Mouse (Mus musculus): ENCODE data around the gene Gucy2c. TPM values are rescaled to one million over a fixed set of nuclear protein-coding genes. Genes with fewer than 3 reads are reported as not detected.

Gucy2c gene
- polyA plus RNA-seq, 1 experiment from 2014 or later = 0.40 TPM

DNA sequence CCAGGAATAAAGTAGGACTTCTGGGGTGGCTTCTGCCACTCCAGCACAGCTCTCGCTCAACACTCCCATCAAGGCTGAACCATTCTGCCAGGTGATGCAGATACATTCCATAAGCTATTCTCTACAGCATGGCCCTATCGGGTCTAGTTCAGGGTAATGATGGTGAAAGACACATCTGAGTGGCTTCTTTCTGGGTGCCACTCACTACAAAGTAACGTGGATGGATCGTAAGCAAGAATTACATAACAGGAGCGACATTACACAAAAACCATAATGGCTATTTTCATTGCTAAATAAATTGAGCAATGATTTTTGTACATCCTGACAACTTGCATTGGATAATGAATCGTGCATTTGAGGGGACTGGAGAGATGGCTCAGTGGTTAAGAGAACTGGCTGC, 106.6 kb downstream of the Gucy2c start:
- no peak for ATAC-seq (ENCODE audit: insufficient read depth, low FRiP score, low TSS enrichment)
- no peaks in the 10 kb centered on the region for H3K36me3 ChIP-seq (ENCODE audit: control insufficient read depth, insufficient read depth, low read length)
- 91% methylated on average over 6 of the region's 6 CpGs for WGBS

DNA sequence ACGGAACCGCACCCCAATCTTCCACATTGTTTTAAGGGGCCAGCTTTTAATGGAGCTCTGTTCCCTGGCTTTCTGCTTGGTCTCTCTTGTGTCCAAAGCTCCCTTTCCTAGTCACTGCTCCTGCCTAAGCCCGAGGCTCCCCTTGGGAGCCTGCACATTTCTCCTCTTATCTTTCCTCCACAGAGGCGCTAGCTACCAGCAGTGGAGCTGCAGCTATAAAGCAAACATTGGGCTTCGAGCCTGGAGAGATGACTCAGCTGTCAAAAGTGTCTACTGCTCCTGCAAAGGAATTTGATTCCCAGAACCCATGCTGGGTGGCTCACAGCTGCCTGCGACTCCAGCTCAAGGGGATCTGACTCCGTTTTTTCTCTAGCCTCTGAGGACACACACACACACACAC, 109.1 kb downstream of the Gucy2c start:
- Histone ChIP-seq H3K4me3 (ENCODE audit: low read depth, low read length) (no peak overlapping the region), H3K4me2 (ENCODE audit: low read depth) (no peak overlapping the region), H3K36me3 (ENCODE audit: control insufficient read depth, insufficient read depth, low read length) (no peaks in the 10 kb centered on the region), H3K4me1 (ENCODE audit: control insufficient read depth, insufficient read depth, low read length) (no peaks in the 10 kb centered on the region), H3K27ac (ENCODE audit: low read depth, low read length) (no peak overlapping the region), H3K27me3 (ENCODE audit: control insufficient read depth, insufficient read depth, low read length) (no peaks in the 10 kb centered on the region), H3K9ac (ENCODE audit: low read length) (no peak overlapping the region), H3K9me3 (ENCODE audit: control insufficient read depth, low read length) (no peaks in the 10 kb centered on the region)
- DNase-seq (ENCODE audit: low spot score) (no peak), ATAC-seq (ENCODE audit: insufficient read depth, low FRiP score, low TSS enrichment) (no peak)
- 73% methylated on average over 7 of the region's 7 CpGs for WGBS

More for the DNA sequence above, 106.6 kb downstream of the Gucy2c start:
- no peak for DNase-seq (ENCODE audit: low spot score)
- Histone ChIP-seq H3K4me3 (ENCODE audit: low read depth, low read length) (no peak overlapping the region), H3K4me2 (ENCODE audit: low read depth) (no peak overlapping the region), H3K27me3 (ENCODE audit: control insufficient read depth, insufficient read depth, low read length) (no peaks in the 10 kb centered on the region), H3K9me3 (ENCODE audit: control insufficient read depth, low read length) (no peaks in the 10 kb centered on the region), H3K27ac (ENCODE audit: low read depth, low read length) (no peak overlapping the region), H3K9ac (ENCODE audit: low read length) (no peak overlapping the region), H3K4me1 (ENCODE audit: control insufficient read depth, insufficient read depth, low read length) (no peaks in the 10 kb centered on the region)

DNA sequence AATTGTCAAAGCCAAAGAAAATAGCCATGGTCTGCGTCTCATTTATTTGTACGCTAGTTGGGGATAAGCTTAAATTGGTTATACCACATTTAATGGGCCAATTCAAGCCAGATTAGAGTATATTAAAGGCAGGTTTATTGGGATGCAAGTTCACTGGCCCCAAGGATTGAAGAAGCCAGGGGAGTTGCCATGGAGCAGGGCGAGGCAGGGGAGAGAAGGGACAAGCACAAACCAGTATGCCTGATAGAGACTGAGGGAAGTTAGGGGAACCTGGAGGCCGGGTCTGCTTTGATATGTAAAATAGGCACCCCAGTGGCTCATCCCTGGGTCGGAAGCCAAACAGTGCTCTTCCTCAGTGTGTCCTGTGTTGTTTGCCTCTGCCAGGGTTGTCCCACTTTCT, 112.3 kb downstream of the Gucy2c start:
- no peaks in the 10 kb centered on the region for H3K9me3 ChIP-seq (ENCODE audit: control insufficient read depth, low read length)
- H3K4me3 ChIP-seq (ENCODE audit: low read depth, low read length) = no peak overlapping the region
- WGBS = 53% methylated on average over 5 of the region's 5 CpGs
- ATAC-seq (ENCODE audit: insufficient read depth, low FRiP score, low TSS enrichment) (no peak), DNase-seq (ENCODE audit: low spot score) (no peak)
- H3K36me3 ChIP-seq (ENCODE audit: control insufficient read depth, insufficient read depth, low read length) = no peaks in the 10 kb centered on the region
- no peak overlapping the region for H3K4me2 ChIP-seq (ENCODE audit: low read depth)
- no peaks in the 10 kb centered on the region for H3K27me3 ChIP-seq (ENCODE audit: control insufficient read depth, insufficient read depth, low read length)
- no peaks in the 10 kb centered on the region for H3K4me1 ChIP-seq (ENCODE audit: control insufficient read depth, insufficient read depth, low read length)
- H3K9ac ChIP-seq (ENCODE audit: low read length) = no peak overlapping the region
- no peak overlapping the region for H3K27ac ChIP-seq (ENCODE audit: low read depth, low read length)

DNA sequence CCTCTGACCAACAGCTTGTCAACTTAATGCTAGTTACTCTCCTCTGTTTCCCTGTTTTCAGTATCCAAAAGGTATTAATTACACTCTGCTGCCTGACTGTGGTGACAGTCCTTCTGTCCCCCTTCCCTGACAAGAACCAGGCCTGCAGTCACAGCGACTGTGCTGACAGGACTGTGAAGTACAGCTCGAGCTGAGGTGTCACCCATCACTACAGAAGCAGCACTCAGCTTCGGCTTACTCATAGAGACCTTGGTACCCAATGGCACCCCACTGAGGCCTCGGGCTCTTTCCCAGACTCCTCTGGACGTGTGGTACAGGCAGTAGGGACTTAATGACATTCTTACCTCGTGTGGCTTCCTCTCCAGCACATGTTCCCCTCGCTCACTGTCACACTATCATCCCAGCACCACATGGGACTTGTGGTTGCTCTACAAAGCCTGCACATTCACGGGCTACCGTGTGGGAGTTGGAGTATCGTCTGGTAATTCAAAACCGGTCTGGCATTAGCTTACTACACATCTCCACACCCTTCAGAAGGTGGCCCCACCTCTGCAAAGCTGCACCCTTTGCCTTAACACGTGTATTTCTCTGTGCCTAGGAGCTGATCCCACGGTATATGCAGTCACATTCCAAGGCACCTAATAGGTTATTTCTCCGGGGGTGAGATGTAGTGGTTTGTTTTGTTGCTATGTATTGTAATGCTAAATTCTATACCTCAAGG, 113.1 kb downstream of the Gucy2c start:
- Histone ChIP-seq H3K4me1 (ENCODE audit: control insufficient read depth, insufficient read depth, low read length) (no peaks in the 10 kb centered on the region), H3K36me3 (ENCODE audit: control insufficient read depth, insufficient read depth, low read length) (no peaks in the 10 kb centered on the region), H3K27me3 (ENCODE audit: control insufficient read depth, insufficient read depth, low read length) (no peaks in the 10 kb centered on the region), H3K4me2 (ENCODE audit: low read depth) (no peak overlapping the region), H3K9me3 (ENCODE audit: control insufficient read depth, low read length) (no peaks in the 10 kb centered on the region), H3K27ac (ENCODE audit: low read depth, low read length) (no peak overlapping the region), H3K4me3 (ENCODE audit: low read depth, low read length) (no peak overlapping the region), H3K9ac (ENCODE audit: low read length) (no peak overlapping the region)
- ATAC-seq (ENCODE audit: insufficient read depth, low FRiP score, low TSS enrichment) = no peak
- WGBS = 68% methylated on average over 14 of the region's 14 CpGs
- DNase-seq (ENCODE audit: low spot score) = no peak

DNA sequence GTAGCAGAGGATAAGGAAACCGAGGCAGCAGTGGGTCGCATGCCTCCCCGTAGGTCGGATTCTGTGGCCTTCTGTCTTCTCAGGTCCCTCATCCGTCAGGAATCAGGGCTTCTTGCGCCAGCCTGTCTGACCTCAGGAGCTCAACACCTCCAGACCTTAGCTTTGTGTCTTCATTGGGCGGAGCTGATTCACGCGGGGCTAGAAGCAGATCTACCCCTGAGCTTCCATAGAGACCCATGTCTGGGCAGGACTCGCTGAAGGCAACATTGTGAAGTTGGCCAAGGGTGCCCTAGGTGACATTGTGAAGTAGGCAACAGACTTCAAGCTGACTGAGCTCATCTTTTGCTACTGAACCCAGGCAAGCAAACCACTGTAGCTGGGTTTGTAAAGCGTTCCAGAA, 119.5 kb downstream of the Gucy2c start:
- Histone ChIP-seq H3K27me3 (ENCODE audit: control insufficient read depth, insufficient read depth, low read length) (peaks cover 16% of the 10 kb centered on the region), H3K4me1 (ENCODE audit: control insufficient read depth, insufficient read depth, low read length) (peaks cover 5% of the 10 kb centered on the region; the same call in 1 of the 2 replicates), H3K36me3 (ENCODE audit: control insufficient read depth, insufficient read depth, low read length) (no peaks in the 10 kb centered on the region), H3K4me3 (ENCODE audit: low read depth, low read length) (peak overlapping the region; percentile 28), H3K9me3 (ENCODE audit: control insufficient read depth, low read length) (no peaks in the 10 kb centered on the region), H3K4me2 (ENCODE audit: low read depth) (peak overlapping the region; percentile 67), H3K9ac (ENCODE audit: low read length) (peak overlapping the region; percentile 29; the same call in 1 of the 2 replicates), H3K27ac (ENCODE audit: low read depth, low read length) (no peak overlapping the region)
- 18% methylated on average over 11 of the region's 11 CpGs for WGBS
- DNase-seq (ENCODE audit: low spot score) = no peak
- ATAC-seq (ENCODE audit: insufficient read depth, low FRiP score, low TSS enrichment) = no peak

DNA sequence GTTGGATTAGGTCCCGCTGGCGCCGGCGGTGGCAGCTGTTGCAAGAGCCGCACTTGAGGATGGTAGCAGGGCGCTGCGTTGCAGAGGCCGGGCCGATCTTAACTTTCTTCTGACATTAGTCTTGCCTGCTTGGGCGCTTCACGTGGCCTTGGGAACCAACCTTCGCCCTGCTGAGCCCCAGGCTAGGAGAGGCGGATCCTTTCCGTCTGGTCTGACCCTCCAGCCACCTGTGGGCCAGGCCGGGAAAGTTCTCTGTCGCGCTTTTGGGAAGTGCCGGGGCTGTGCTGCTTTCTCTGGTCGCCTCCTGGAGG, 119.9 kb downstream of the Gucy2c start, which contains the start of gene Plbd1:
Plbd1 (minus strand) TSS at position 223 of the 311 bp plus-strand sequence.
- ATAC-seq (ENCODE audit: insufficient read depth, low FRiP score, low TSS enrichment) (no peak), DNase-seq (ENCODE audit: low spot score) (no peak)
- no peaks in the 10 kb centered on the region for H3K36me3 ChIP-seq (ENCODE audit: control insufficient read depth, insufficient read depth, low read length)
- H3K9ac ChIP-seq (ENCODE audit: low read length) = peak within 1 kb of the TSS; percentile 29
- H3K27me3 ChIP-seq (ENCODE audit: control insufficient read depth, insufficient read depth, low read length) = peaks cover 16% of the 10 kb centered on the region
- peak within 1 kb of the TSS; percentile 67 for H3K4me2 ChIP-seq (ENCODE audit: low read depth)
- peaks cover 5% of the 10 kb centered on the region; the same call in 1 of the 2 replicates for H3K4me1 ChIP-seq (ENCODE audit: control insufficient read depth, insufficient read depth, low read length)
- peak within 1 kb of the TSS; percentile 28 for H3K4me3 ChIP-seq (ENCODE audit: low read depth, low read length)
- 1% methylated on average over 19 of the region's 19 CpGs for WGBS
- H3K9me3 ChIP-seq (ENCODE audit: control insufficient read depth, low read length) = no peaks in the 10 kb centered on the region
- no peak within 1 kb of the TSS for H3K27ac ChIP-seq (ENCODE audit: low read depth, low read length)

DNA sequence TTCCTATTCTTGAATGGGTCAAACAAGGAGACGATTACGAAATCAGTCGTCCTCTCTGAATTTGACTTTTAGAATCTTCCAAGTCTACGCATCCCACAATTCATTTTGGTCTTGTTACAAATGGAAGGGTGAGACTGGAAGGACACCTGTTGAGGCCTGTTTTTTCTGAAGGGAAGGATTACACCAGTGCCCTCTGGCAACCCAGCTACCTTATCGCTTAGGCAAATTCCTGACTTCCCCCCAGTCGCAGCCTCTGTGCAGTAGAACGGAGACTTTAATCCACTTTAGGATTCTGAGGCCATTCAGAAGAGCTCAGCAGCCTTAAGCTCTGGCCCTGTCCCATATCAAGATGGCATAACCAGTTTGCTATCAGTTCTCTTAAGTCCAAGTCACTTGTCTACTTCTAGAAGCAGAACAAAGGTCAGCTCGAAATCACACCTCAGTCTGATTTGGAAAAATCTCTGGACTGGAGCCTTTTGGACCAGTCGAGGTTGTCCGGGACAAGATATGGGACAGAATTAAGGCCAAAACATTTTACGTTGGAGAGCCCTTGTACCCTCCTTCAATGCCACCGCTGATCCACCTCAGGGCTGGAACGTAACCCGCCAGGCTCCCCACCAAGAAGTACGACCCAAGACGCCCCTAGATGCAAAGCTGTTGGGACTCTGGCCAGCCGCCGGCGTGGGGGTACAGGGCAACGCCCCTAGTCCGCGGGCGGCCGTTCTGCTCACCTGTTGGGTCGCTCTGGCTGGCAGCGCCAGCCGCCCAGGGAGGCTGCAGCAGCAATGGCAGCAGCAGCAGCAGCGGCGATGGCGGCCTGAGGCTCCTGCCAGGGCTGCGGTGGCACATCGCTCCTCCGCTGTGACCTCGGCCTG, 120.5 kb downstream of the Gucy2c start:
- no peak for ATAC-seq (ENCODE audit: insufficient read depth, low FRiP score, low TSS enrichment)
- Histone ChIP-seq H3K4me2 (ENCODE audit: low read depth) (peak overlapping the region; percentile 67), H3K27ac (ENCODE audit: low read depth, low read length) (no peak overlapping the region), H3K27me3 (ENCODE audit: control insufficient read depth, insufficient read depth, low read length) (peaks cover 16% of the 10 kb centered on the region), H3K9ac (ENCODE audit: low read length) (peak overlapping the region; percentile 29), H3K36me3 (ENCODE audit: control insufficient read depth, insufficient read depth, low read length) (no peaks in the 10 kb centered on the region), H3K4me3 (ENCODE audit: low read depth, low read length) (peak overlapping the region; percentile 28), H3K9me3 (ENCODE audit: control insufficient read depth, low read length) (no peaks in the 10 kb centered on the region), H3K4me1 (ENCODE audit: control insufficient read depth, insufficient read depth, low read length) (peaks cover 5% of the 10 kb centered on the region; the same call in 1 of the 2 replicates)
- DNase-seq (ENCODE audit: low spot score) = no peak
- WGBS = 23% methylated on average over 29 of the region's 34 CpGs

DNA sequence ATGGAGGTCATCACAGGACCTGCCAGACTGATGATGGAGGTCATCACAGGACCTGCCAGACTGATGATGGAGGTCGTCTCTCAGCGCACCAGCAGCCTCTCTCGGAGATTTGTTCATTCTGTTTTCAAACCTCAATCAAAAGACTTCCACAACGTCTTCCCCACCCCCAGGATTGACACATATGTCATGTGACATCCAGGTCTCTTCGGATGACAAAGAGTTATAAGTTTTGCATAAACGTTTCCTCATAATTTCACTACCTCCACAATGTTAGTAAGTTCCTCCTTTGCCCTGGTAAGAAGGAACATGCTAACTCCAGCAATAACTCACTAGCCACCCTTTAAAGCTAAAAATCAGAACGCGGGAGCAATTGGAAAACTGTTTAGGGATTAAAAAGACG, 122.3 kb downstream of the Gucy2c start:
- DNase-seq (ENCODE audit: low spot score) = no peak
- H3K9me3 ChIP-seq (ENCODE audit: control insufficient read depth, low read length) = no peaks in the 10 kb centered on the region
- ATAC-seq (ENCODE audit: insufficient read depth, low FRiP score, low TSS enrichment) = no peak
- H3K27me3 ChIP-seq (ENCODE audit: control insufficient read depth, insufficient read depth, low read length) = peaks cover 16% of the 10 kb centered on the region
- 89% methylated on average over 9 of the region's 9 CpGs for WGBS
- no peak overlapping the region for H3K4me2 ChIP-seq (ENCODE audit: low read depth)
- no peak overlapping the region for H3K9ac ChIP-seq (ENCODE audit: low read length)
- H3K4me1 ChIP-seq (ENCODE audit: control insufficient read depth, insufficient read depth, low read length) = peaks cover 5% of the 10 kb centered on the region; the same call in 1 of the 2 replicates
- no peaks in the 10 kb centered on the region for H3K36me3 ChIP-seq (ENCODE audit: control insufficient read depth, insufficient read depth, low read length)
- H3K4me3 ChIP-seq (ENCODE audit: low read depth, low read length) = no peak overlapping the region
- no peak overlapping the region for H3K27ac ChIP-seq (ENCODE audit: low read depth, low read length)
